Mouse (Mus musculus): ENCODE results near the gene Wipi2.

The Wipi2 gene

GRCm38 (mm10) chr5:142629663-142630025, 2.1 kb downstream of the Wipi2 start:
- no peak for DNase-seq (ENCODE audit: low spot score in 2 of 2)

DNA sequence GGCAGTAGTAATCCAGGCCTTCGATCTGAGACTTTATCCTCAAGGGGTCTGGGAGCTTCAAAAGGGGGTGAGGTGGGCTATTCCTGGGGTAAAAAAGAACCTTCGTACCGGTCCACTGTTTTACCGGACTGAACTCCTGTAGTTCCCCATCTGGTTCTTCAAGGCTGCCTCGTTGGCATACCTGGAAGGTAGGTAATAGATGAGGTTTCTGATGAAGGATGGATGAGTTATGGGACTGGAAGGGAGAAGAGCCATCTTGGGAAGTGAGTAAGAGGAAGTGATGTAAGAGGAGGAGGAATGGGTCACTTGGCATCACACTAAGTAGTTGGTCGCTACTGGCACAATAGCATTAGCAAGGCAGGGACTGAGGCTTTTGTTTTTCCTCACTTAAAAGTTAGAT, 2.7 kb downstream of the Wipi2 start:
- no peak for DNase-seq (ENCODE audit: low spot score in 2 of 2)

DNA sequence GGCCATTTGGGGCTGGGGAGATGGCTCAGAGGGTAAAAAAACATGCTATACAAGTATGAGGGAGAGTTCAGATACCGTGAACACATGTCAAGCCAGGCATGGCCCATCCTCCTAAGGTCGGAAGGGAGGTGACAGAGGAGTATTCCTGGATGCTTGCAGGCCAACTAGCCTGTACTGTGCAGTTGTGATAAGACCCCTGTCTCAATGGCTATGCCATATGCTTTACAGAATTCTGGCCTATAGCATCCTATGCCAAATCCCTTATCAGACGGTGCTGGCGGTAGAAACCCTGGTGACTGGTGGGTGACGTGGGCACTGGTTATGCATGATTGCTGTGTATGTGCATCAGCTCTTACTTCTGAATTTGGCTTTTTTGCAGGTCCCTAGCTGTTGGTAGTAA, 10.3 kb downstream of the Wipi2 start:
- DNase-seq (ENCODE audit: low spot score in 2 of 2): no peak

DNA sequence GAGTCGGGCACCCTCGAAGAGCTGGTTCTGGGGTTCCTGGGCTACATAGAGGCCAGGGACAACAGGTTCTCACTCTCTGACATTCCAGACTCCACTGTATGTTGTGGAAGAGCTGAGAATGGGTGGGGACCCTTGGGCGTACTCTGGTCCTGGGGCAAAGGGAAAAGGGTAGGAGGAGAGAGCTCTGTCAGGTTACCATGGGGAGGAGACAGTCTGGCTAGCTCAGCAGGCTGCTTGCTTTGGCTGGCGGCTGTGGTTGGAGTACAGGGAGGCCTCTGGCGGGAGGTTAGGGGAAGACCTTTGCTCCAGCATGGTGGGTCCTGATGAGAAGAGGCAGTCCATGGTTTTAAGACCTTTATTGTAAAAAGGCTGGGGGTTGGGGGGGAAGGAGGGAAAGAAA, 12.6 kb downstream of the Wipi2 start:
- DNase-seq (ENCODE audit: low spot score in 2 of 2): no peak

- no peak for DNase-seq (ENCODE audit: low spot score in 2 of 2)
Measured at GRCm38 (mm10) chr5:142641331-142642051, 14.0 kb downstream of the Wipi2 start.

DNA sequence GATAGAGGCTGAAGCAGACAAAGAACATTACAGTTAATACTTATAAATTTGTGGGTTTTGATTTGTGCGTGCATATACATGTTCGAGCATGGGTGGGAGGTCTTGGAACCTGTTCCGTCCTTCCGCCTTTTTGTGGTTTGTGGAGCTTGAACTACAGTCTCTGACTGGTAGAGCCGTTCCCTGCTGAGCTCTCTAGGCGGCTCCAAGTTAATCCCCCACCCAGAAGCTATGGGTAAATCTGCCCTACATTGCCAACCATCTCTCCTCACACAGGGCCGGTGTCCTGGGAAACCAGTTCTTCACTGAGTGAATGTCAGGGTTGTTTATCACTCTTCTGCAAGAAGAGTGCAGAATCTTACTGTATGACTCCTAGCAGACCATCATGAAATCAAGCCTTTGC, 20.7 kb downstream of the Wipi2 start:
- DNase-seq (ENCODE audit: low spot score in 2 of 2): no peak

DNA sequence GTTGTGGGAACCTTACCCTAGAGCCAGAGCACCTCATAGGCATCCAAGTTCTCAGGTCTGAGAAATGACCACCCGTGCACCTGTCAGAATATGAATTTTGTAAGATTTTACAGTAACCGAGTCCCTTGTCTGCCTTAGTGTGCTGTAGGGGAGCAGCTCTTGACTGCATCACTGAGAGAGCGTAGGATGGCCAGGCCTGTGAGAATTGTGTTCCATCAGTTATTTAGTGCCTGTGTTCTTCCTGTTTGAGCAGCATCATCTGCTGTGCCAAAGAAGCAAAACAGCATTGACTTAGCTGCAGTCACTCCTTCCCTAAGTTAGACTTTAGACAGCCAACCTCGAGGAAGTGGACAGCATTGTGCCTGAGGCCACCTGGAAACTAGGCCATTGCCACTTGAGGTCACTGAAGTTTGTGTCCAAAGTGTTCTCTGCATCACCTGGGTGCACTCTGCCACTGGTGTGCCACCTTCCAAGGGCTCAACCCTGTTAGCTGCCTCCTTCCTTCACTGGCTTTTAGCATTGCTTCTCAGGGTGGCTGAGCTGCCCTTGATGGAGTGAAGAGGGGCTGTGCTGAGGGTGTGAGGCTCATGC, 22.1 kb downstream of the Wipi2 start:
- DNase-seq (ENCODE audit: low spot score in 2 of 2): no peak

DNA sequence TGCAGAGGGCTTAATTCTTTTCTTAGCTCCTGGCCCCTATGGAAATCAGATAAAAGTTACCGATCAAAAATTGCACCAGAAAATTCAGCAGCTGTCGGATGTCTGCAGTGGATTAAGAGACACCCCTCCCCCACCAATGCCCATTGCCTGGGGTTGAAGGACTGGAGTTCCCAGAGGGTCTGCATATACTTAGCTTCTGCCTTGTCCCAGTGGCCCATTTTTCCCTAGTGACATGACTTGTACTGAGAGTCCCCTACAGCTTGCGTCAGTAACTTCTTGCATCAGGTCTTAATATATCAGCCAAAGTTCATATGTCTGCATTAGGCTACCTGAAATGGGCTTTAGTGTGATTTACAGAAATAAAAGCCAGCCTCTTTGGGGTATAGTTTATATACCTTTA, 22.9 kb downstream of the Wipi2 start:
- DNase-seq (ENCODE audit: low spot score in 2 of 2): no peak

DNA sequence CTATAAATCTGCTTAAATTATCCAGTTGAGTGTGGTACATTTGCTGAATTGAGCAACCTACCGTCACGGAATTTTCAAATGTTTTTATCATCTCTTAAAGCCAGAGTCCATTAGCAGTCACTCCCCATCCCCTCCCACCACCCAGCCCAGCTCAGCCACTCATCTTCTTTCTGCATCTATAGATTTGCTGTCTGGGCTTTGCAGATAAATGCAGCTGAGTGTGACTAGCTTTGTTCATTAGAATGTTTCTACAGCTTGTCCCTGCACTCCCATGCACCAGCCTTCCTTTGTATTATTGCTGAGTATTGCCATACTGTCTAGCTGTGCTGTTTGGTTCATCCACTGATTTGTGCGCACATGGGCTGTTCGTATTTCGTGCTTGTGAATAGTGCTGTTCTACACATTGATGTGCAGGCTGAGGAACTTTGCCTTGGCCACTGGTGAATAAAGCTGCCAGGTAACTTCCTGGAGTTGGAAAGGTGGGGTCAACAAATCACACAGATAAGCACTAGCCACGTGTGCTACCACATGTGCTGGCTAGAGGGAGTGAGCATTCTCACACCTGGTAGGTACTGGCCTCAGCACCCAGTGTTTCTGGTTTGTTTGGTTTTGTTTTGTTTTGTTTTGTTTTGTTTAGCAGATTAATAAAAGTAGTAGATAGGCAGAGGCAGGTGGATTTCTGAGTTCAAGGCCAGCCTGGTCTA, 23.4 kb downstream of the Wipi2 start:
- DNase-seq (ENCODE audit: low spot score in 2 of 2): no peak

- no peak for DNase-seq (ENCODE audit: low spot score in 2 of 2)
Measured at GRCm38 (mm10) chr5:142652266-142652665, 24.8 kb downstream of the Wipi2 start.

DNA sequence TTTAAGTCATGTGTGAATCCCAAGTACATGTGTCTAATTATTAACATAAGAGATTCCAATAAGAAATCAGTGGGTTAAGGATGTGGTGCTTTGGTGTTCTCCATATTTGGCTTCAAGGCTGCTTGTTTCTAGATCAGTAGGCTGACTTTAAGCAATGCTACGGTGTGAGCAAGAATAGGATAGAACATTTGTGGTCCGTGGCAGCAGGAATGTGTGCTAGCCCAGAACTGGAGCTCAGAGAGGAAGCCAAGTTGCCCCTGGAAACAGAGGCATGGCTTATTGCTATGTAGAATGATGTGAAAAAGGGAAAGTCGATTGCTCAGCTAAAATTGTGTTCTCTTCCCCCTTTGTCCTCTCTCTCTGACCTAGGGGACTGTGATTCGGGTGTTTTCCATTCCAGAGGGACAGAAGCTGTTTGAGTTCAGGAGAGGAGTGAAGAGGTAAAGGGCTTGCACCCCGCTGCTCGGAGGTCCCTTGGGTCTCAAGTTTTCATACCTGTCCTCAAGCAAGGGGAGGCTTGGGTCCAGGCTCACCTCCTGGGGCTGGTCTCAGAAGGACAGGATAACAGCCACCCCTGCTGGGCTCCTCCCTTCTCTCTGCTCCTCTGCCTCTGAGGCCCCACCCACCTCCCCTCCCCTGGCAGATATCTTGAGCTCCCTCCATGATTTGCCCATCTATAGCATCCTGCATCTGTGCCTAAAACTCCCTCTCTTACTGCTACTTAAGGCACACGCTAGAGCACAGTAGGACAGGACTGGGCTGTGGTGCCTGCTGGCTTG, 33.3 kb downstream of the Wipi2 start:
- DNase-seq (ENCODE audit: low spot score in 2 of 2): no peak

DNA sequence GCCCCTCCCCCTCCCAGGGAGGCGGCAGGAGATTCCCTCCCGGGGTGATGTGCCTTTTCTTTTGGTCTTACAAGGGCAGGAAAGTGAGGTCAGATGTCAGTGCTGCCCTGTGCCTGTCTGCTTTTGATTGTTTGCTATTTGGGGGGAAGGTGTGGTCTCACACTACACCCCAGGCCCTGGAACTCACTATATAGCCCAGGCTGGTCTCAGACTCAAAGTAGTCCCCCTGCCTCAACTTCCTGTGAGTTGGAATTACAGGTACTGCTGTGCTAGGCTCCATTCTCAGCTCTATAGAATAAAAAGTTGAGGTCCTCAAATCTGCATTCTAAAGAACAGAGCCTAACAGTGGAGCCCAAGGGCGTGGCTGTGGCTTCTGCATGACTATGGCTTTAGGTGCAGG, 40.4 kb downstream of the Wipi2 start:
- no peak for DNase-seq (ENCODE audit: low spot score in 2 of 2)

DNA sequence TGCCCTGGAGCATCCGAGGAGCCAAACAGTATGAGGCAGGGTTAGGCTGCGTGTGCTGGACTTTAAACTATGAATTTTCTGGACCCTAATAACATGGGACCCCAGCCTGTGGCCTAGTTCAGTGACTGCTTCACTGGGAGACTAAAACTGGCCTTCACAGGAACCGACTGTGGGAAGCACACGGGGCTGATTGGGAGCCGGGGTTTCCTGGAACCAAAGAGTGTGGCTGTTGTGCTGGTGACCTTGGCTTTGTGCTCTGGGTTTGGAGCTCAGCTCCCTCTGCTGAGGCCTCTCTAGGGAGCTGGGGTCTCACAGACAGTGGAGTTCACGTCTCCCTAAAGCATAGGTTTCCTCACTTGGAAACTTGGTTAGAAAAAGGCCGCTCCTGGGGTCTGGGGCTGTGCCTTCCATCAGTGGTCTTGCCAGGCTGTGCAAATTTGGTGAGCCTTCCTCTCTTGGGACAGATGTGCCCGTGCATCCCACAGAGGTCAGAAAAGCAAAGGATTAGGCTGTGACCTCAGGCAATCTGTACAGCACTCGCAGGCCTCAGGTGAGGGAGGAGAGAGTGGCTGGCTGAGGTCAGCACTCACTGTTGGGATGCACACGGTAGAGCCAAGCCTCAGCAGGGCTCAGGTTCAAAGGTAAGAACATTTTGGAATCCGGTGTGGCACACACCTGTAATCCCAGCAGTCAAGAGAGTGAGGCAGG, 41.2 kb downstream of the Wipi2 start:
- no peak for DNase-seq (ENCODE audit: low spot score in 2 of 2)

GRCm38 (mm10) chr5:142669726-142670125, 42.2 kb downstream of the Wipi2 start:
- no peak for DNase-seq (ENCODE audit: low spot score in 2 of 2)

- DNase-seq (ENCODE audit: low spot score in 2 of 2): no peak
Measured at GRCm38 (mm10) chr5:142673082-142673481, 45.6 kb downstream of the Wipi2 start.

DNA sequence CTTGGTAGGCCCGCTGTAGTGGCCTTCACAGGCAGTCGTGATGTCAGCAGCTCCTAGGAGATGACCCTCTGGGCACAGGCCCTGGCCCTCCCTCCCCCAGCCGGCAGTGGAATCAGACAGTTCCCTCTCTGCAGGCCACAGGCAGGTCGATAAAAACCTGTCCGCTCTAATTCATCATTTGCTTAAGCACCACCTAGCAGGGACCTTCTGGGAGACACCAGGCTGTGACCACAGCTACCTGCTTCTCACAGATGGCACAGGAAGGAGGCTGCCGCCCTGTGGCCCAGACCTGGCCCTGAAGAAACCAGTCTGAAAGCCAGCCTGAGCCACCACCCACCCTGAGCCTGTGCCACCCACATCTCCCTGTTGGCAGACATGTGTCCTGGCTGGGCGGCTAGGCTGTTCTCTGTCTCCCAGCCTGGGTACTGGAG, 50.7 kb downstream of the Wipi2 start:
- no peak for DNase-seq (ENCODE audit: low spot score in 2 of 2)

DNA sequence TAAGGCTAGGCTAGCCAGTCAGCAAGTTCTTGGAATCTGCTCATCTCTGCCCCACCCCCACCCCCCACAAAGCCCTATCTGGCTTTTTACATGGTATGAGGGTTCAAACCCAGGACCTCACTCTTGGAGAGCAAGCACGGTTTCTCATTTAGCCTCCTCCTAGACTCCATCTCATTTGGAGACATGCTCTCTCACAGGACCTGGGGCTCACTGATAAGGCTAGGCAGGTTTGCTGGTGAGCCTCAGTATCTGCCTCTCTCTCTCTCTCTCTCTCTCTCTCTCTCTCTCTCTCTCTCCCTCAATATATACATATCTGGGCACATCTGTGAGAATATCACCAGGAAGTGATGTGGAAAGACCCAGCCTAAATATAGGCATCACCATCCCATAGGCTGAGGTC, 51.6 kb downstream of the Wipi2 start:
- no peak for DNase-seq (ENCODE audit: low spot score in 2 of 2)

DNA sequence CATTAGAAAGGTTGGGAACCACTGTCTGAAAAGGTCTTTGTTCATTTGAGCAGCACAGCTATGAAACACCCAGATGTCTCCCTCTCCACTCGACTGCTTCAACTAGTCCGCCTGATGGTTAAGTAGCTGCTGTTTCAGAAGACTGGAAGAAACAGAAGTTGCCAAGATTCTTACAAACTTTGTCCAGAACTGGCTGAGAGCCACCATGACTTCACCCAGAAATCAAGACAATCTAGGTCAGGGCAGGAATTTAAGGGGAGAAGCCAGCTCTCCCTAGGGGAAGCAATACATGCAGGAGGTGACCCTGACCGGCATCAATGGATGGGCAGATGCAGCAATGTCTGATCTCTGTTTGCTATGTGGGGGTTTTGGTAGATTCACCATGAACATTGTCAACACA, 54.4 kb downstream of the Wipi2 start:
- no peak for DNase-seq (ENCODE audit: low spot score in 2 of 2)

DNA sequence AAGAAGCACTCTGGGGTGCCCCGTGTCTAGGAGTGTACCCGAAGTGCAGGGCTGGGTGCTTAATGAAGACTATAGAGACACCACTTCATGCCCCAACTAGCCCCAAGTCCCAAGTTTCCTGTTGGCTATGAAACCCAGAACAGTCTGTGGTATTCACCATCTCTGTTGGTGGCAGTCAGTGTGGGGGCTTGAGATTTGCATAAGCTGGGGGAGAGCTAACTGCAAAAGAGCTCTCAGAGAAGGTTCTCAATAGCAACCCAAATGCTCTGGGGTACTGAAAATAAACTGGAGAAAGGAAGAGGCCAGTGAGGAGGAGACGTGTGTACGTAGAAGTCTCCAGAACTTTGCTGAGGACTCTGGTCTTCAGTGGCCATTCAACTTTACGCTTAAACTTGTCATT, 55.0 kb downstream of the Wipi2 start:
- DNase-seq (ENCODE audit: low spot score in 2 of 2): no peak

- no peak for DNase-seq (ENCODE audit: low spot score in 2 of 2)
Measured at GRCm38 (mm10) chr5:142688866-142689265, 61.4 kb downstream of the Wipi2 start.

DNA sequence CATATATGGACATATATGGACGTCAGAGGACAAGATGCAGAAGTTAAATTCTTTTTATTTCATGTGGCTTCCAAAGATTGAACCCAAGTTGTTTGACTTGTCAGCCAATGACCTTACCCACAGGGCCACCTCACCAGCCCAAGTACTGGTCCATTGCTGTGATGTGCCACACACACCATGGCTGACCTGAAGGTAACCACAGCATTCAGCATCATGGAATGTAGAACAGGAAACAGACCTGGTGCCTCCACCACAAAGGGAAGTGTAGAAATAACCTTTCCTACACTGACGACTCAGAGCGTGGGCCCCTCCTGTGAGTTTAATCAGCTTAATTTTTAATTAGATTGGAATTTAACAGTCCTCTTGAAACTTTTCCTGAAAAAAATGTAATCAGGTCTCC, 62.8 kb downstream of the Wipi2 start:
- no peak for DNase-seq (ENCODE audit: low spot score in 2 of 2)

- DNase-seq (ENCODE audit: low spot score in 2 of 2): peak in 1 of 2 experiments; percentile 57
Measured at GRCm38 (mm10) chr5:142692248-142692647, 64.8 kb downstream of the Wipi2 start, which contains the start of gene Slc29a4. Gene Slc29a4, plus strand, starts transcription at chr5:142692512.

Data from frontal cortex, postnatal 25 days (tissue).